Mouse (Mus musculus) limb, embryonic 12.5 days (tissue): ENCODE data around the gene Spen. TPM values are rescaled to one million over a fixed set of nuclear protein-coding genes. Genes with fewer than 3 reads are reported as not detected.

Source experiments
- ATAC-seq: fragments of 200-750 bp; cut with Nextera tagmentation; 2 replicates; pipeline ENCODE4 v1.8.0; 2017; ENCODE audit warnings: low read depth, moderate TSS enrichment; ENCODE audit not compliant: insufficient number of reproducible peaks, insufficient read depth, low FRiP score, low TSS enrichment
- H3K27ac ChIP-seq: fragments of 300-500 bp; sonication (generic); 2 replicates; pipeline ENCODE4 v1.5.1; 2016; ENCODE audit warnings: mild to moderate bottlenecking, moderate library complexity
- H3K27me3 ChIP-seq: fragments of 300-500 bp; sonication (generic); 2 replicates; pipeline ENCODE4 v1.6.1; 2016; ENCODE audit warnings: mild to moderate bottlenecking, moderate library complexity
- H3K36me3 ChIP-seq: fragments of 300-500 bp; sonication (generic); 2 replicates; pipeline ENCODE4 v1.6.1; 2016; ENCODE audit warnings: mild to moderate bottlenecking, moderate library complexity
- H3K4me1 ChIP-seq: fragments of 300-500 bp; sonication (generic); replicated peaks from 2 replicates; pipeline ENCODE4 v1.6.1; 2016
- H3K4me2 ChIP-seq: fragments of 300-500 bp; sonication (generic); 2 replicates; pipeline ENCODE4 v1.6.1; 2016; ENCODE audit warnings: mild to moderate bottlenecking, moderate library complexity
- H3K4me3 ChIP-seq: fragments of 300-500 bp; sonication (generic); replicated peaks from 2 replicates; pipeline ENCODE4 v1.5.1; 2016; ENCODE audit warnings: mild to moderate bottlenecking
- H3K9ac ChIP-seq: fragments of 300-500 bp; sonication (generic); replicated peaks from 2 replicates; pipeline ENCODE4 v1.6.1; 2016; ENCODE audit warnings: mild to moderate bottlenecking, moderate library complexity
- H3K9me3 ChIP-seq: fragments of 300-500 bp; sonication (generic); 2 replicates; pipeline ENCODE4 v1.6.1; 2016; ENCODE audit warnings: mild to moderate bottlenecking, moderate library complexity
- WGBS: fragments of 180-500 bp; shearing (Covaris S2); methylation state at CpG from one replicate; pipeline ENCODE4 v1.1.7; 2016; 5-methylcytosine and 5-hydroxymethylcytosine counted together
- polyA plus RNA-seq: library from polyadenylated mRNA; unstranded; fragments of >200 nt; fragmentation: Nextera tagmentation; extraction: Ambion mirVana; gene quantifications from 2 replicates; pipeline ENCODE4 v1.2.1, GENCODE M21; 2016

Gene Spen
- polyA plus RNA-seq, 1 experiment from 2014 or later: 14.1 TPM

DNA sequence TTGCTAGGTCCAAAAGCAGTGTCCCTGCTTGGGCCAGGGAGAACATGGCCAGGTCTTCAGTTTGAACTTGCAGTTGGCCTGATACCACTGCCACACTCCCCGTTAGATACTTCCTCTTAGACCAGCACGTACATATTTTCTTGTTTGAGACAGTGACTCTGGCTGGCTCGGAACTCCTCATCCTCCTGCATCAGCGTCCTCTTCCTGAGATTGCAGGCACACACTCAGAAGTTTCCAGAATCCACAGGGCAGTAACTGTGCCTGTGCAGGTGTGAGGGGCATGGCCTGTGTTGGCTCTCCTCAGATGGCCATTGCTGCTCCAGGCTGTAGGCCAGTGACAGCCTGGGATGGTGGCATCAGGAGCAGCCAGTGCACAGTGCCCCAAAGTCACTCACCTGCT is 77.9 kb downstream of the Spen start:
- no peaks in the 10 kb centered on the region for H3K27me3 ChIP-seq
- H3K9me3 ChIP-seq: no peaks in the 10 kb centered on the region
- H3K4me1 ChIP-seq: peaks cover 18% of the 10 kb centered on the region
- H3K36me3 ChIP-seq: peaks cover 64% of the 10 kb centered on the region
- no peak overlapping the region for H3K27ac ChIP-seq
- H3K9ac ChIP-seq: no peak overlapping the region
- no peak for ATAC-seq
- WGBS: 93% methylated on average over 4 of the region's 4 CpGs
- no peak overlapping the region for H3K4me2 ChIP-seq
- no peak overlapping the region for H3K4me3 ChIP-seq

DNA sequence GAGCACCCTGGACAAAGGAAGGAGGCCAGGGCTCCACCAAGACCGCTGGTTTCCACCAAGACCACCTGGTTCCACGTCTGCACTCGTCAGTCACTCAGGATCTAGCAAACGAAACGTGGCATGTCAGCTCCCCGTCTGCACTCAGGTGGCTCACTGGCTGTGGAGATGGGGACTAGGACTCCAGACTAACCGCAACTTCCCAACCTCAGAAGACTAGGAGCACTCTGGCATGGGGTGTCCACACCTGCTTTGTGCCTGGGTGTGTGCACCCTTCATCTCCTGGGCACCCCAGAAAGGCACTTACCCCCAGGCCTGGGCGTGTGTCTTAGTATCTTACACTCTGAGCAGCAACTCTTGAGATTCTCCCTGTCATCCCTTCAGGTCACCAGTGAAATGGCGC is 78.6 kb downstream of the Spen start:
- H3K4me2 ChIP-seq: no peak overlapping the region
- H3K27me3 ChIP-seq: no peaks in the 10 kb centered on the region
- no peak overlapping the region for H3K4me3 ChIP-seq
- H3K9ac ChIP-seq: no peak overlapping the region
- no peak for ATAC-seq
- WGBS: 86% methylated on average over 9 of the region's 9 CpGs
- H3K9me3 ChIP-seq: no peaks in the 10 kb centered on the region
- H3K4me1 ChIP-seq: peaks cover 23% of the 10 kb centered on the region
- H3K36me3 ChIP-seq: peaks cover 61% of the 10 kb centered on the region
- no peak overlapping the region for H3K27ac ChIP-seq

DNA sequence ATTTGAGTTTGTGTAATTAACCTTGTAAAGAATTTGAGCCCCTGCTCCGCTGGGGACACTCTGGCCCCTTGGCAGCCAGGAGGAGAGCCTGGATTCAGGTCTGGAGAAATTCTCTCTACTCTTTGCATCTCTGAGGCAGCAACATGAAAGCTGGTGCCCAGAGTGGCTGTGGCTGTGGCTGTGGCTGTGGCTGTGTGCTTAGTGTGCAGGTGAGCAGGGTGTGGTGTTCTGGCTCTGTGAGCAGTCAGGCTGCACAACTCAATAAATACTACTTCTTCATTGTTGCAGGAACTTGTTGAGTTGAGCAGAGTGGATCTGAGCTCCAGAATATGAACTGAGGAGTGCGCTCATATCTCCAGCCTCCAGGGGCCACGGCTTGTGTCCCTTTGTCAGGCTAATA is 79.5 kb downstream of the Spen start:
- H3K9ac ChIP-seq: peak overlapping the region; percentile 13; the same call in 1 of the 2 replicates
- H3K4me2 ChIP-seq: no peak overlapping the region
- no peak overlapping the region for H3K4me3 ChIP-seq
- peaks cover 26% of the 10 kb centered on the region for H3K4me1 ChIP-seq
- H3K36me3 ChIP-seq: peaks cover 57% of the 10 kb centered on the region
- peak overlapping the region; percentile 77 for H3K27ac ChIP-seq
- H3K27me3 ChIP-seq: no peaks in the 10 kb centered on the region
- no peak for ATAC-seq
- 71% methylated on average over 3 of the region's 3 CpGs for WGBS
- H3K9me3 ChIP-seq: no peaks in the 10 kb centered on the region

DNA sequence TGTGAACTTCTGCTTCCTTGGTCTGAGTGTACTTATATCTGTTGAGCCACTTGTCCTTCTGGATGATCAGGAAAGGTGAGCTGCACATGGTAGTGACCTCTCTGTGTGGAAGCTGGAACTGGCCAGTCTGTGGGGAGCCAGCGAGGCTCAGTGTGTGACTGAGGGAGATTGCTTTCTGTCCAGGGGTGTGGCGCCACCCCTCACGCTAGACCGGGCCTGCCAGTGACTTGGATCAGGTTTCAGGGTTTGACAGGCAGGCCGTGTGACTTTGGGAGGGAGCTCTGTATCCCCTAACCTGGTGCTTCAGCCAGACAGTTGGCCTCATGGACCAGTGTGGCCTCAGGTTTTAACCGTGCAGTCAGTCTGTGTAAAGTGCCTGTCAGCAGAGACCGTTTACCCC is 80.2 kb downstream of the Spen start:
- H3K9me3 ChIP-seq: no peaks in the 10 kb centered on the region
- peak; percentile 43; the same call in 1 of the 2 replicates for ATAC-seq
- 0 out of 2 replicates have a peak overlapping the region, but pooled peaks have one; percentile 35 for H3K9ac ChIP-seq
- peak overlapping the region; percentile 77 for H3K27ac ChIP-seq
- 0 out of 2 replicates have a peak overlapping the region, but pooled peaks have one; percentile 2 for H3K4me2 ChIP-seq
- H3K4me3 ChIP-seq: no peak overlapping the region
- no peaks in the 10 kb centered on the region for H3K27me3 ChIP-seq
- H3K36me3 ChIP-seq: peaks cover 57% of the 10 kb centered on the region
- peaks cover 26% of the 10 kb centered on the region for H3K4me1 ChIP-seq
- 4% methylated on average over 7 of the region's 7 CpGs for WGBS

DNA sequence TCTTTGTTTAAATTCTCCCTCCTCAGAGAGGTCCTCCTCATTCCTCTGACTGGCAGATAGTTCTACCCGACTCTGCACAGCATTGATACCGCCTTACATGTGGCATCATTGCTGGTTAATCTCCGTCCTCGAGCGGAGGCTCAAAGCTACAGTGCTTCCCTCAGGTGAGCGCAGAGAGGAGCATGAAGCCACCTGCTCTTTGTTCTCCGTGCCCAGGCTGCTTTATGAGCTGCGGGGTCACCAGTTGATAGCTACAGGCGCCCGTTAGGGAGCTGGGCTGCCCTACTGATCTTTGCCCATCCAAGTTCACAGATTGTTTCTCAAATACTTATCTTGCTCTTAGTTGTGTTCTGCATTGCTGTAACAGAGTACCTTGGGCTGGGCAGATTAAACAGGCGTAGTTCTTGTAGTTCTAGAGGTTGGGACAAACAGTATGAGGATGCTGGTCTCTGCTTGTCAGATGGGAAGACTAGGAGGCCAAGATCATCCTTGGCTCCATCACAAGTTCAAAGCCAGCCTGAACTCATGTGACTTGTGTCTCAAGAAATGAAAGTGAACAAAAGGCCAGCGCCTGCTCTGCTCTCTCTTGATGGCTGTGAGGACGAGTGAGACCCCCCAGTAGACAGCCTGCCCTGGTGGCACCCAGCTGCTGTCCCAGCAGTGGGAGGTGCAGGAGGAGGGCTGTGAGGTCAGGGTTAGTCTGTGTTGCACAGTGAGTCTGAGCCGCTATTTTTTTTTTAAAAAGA is 82.0 kb downstream of the Spen start:
- H3K9ac ChIP-seq: no peak overlapping the region
- no peak for ATAC-seq
- peaks cover 26% of the 10 kb centered on the region for H3K4me1 ChIP-seq
- WGBS: 91% methylated on average over 14 of the region's 14 CpGs
- H3K27ac ChIP-seq: no peak overlapping the region
- no peaks in the 10 kb centered on the region for H3K9me3 ChIP-seq
- H3K27me3 ChIP-seq: no peaks in the 10 kb centered on the region
- no peak overlapping the region for H3K4me2 ChIP-seq
- H3K4me3 ChIP-seq: no peak overlapping the region
- H3K36me3 ChIP-seq: peaks cover 57% of the 10 kb centered on the region

DNA sequence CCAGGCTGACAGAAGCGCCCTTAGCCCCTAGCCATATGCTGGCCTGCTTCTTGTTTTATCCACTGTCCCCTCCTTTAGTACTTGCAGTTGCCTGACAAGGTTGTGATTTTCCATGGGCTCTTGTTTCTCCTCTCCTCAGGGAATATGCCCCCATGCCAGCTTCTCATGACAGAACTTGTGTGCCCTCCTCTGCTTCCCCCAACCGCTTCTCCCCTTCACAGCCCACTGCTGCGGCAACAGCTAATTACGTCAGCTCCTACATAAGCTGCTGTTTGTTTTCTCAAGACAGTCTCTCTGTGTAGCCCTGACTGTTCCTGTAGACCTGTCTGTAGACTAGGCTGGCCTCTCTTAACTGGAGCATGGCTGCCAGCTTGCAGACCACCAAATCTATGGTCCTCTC is 82.9 kb downstream of the Spen start:
- Histone ChIP-seq H3K9ac (no peak overlapping the region), H3K36me3 (peaks cover 61% of the 10 kb centered on the region), H3K4me2 (no peak overlapping the region), H3K9me3 (no peaks in the 10 kb centered on the region), H3K27ac (no peak overlapping the region), H3K27me3 (no peaks in the 10 kb centered on the region), H3K4me3 (no peak overlapping the region), H3K4me1 (peaks cover 26% of the 10 kb centered on the region)
- no peak for ATAC-seq
- 91% methylated on average over 4 of the region's 4 CpGs for WGBS

DNA sequence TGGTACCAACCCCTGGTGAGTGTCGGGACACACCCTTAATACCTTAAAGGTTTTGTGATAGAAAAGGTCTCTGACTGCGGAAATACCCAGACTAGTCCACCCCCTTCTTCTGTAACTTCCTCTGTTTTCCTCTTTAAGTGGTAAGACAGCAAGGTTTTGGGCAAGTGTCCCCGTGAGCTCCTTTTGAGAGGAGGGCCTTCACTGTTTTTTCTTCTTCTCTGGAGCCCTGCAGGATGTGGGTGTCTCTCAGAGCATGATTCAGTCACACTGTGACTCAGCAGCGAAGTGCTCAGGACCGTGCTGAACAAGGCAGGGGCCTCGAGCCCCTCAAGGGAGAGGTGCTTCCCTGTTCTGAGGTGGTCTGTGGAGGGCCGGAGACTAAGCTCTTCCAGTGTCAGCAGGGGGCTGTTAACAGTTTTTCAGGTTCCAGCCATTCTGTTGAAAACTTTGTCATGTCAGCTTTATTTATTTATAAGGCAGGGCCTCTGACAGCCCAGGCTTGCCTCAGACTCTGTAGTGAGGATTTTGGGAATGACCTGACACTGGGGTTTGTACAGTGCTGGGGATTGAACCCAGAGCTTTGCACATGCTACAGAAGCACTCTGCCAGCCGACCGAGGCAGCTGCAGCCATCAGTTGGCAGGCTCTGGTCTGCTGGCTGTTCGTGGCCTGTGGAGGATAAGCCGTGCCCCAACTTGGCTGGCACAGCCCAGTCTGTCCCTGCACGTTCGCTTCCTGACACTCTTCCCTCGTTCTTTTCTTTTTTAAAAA is 83.6 kb downstream of the Spen start:
- H3K27me3 ChIP-seq: no peaks in the 10 kb centered on the region
- H3K4me1 ChIP-seq: peaks cover 26% of the 10 kb centered on the region
- no peak overlapping the region for H3K27ac ChIP-seq
- H3K36me3 ChIP-seq: peaks cover 61% of the 10 kb centered on the region
- ATAC-seq: no peak
- no peaks in the 10 kb centered on the region for H3K9me3 ChIP-seq
- no peak overlapping the region for H3K4me3 ChIP-seq
- no peak overlapping the region for H3K4me2 ChIP-seq
- 84% methylated on average over 14 of the region's 14 CpGs for WGBS
- no peak overlapping the region for H3K9ac ChIP-seq

DNA sequence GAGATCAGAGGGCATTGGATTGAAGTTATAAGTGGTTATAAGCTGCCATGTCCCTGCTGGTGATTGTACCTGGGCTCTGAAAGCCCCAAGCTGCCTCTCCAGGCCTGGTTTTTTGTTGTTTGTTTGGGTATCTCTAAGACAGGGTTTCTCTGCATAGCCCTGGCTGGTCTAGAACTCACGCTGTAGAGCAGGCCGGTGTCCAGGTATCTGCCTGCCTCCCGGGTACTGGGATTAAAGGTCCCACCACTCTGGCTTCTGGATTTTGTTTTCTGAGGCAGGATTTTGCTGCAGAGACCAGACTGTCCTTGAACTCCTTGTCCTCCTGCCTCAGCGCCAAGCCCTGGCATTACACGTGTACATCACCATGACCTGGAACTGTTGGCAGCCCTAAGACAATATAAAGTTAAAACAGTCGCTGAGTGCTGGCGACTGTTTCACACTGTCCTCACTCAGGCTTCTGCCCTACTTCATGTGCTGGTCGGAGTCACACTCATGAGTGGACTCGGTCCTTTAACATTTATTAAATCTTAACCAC is 86.4 kb downstream of the Spen start:
- no peak overlapping the region for H3K9ac ChIP-seq
- H3K4me1 ChIP-seq: peaks cover 8% of the 10 kb centered on the region; the same call in 1 of the 2 replicates
- H3K36me3 ChIP-seq: peaks cover 80% of the 10 kb centered on the region
- H3K4me2 ChIP-seq: no peak overlapping the region
- no peak for ATAC-seq
- no peak overlapping the region for H3K27ac ChIP-seq
- no peaks in the 10 kb centered on the region for H3K9me3 ChIP-seq
- 86% methylated on average over 9 of the region's 9 CpGs for WGBS
- no peaks in the 10 kb centered on the region for H3K27me3 ChIP-seq
- H3K4me3 ChIP-seq: no peak overlapping the region

DNA sequence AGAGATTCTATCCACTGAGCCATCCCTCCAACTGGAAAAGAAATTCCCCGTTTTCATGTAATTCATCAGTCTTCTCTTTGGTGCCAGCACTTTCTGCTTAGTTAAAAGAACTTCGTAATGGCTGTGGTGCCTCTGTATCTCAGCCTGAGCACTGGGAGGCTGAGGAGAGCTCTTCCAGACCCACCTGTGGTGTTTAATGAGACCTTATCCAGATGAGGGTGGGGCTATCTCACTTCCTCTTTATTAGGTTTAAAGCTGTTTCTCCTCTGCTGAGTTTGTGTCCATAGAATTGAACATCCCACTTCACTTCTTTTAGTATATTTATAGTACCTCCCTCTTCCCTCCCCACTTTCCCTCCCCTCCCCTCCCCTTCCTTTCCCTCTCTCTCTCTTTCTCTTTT is 87.1 kb downstream of the Spen start:
- H3K4me3 ChIP-seq: no peak overlapping the region
- H3K9me3 ChIP-seq: no peaks in the 10 kb centered on the region
- H3K27ac ChIP-seq: no peak overlapping the region
- 91% methylated on average over 2 of the region's 2 CpGs for WGBS
- H3K9ac ChIP-seq: no peak overlapping the region
- H3K4me2 ChIP-seq: no peak overlapping the region
- H3K27me3 ChIP-seq: no peaks in the 10 kb centered on the region
- ATAC-seq: no peak
- peaks cover 86% of the 10 kb centered on the region for H3K36me3 ChIP-seq
- peaks cover 9% of the 10 kb centered on the region for H3K4me1 ChIP-seq

DNA sequence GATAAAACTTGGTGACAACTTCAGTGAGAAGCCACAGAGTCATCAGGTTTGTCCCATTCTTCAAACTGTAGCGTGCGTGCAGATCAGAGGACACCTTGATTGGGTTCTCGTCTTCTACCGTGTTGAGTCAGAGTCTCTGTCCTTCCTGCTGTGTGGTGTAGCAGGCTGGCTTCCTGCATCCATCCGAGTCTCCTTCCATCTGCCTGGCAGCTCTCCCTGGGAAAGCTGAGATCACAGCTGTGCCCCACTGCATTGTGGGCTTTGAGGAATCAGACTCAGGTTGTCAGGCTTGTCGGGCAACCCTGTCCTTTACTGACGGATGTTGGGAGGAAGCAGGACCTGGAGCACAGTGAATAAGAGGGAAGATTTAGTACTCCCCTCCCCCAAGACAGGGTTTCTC is 92.2 kb downstream of the Spen start:
- peaks cover 49% of the 10 kb centered on the region for H3K36me3 ChIP-seq
- no peak overlapping the region for H3K9ac ChIP-seq
- ATAC-seq: no peak
- H3K27me3 ChIP-seq: no peaks in the 10 kb centered on the region
- H3K4me2 ChIP-seq: peak overlapping the region; percentile 90; the same call in 1 of the 2 replicates
- peaks cover 17% of the 10 kb centered on the region for H3K4me1 ChIP-seq
- no peaks in the 10 kb centered on the region for H3K9me3 ChIP-seq
- 74% methylated on average over 7 of the region's 7 CpGs for WGBS
- no peak overlapping the region for H3K4me3 ChIP-seq
- H3K27ac ChIP-seq: no peak overlapping the region

DNA sequence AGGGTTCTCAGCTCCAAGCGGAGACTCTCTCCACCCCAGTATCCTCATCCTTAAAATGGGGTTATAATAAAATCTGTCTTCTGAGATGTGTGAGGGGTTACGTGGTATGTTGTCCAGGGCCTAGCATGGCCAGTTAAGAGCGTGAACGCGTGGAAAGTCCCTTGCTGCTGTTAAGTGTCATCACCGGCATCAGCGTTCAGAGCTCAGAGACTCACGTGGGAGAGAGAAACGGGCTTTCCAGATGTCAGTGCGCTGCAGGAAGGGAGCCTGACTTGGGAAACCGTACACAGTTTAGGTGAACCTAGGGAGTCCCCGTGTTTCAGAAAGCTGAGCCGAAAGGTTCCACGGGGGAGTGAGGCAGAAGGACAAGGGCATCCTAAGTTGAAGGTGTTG is 93.1 kb downstream of the Spen start:
- peaks cover 17% of the 10 kb centered on the region for H3K4me1 ChIP-seq
- 0 out of 2 replicates have a peak, but pooled peaks have one; percentile 8 for ATAC-seq
- H3K27me3 ChIP-seq: no peaks in the 10 kb centered on the region
- H3K9me3 ChIP-seq: no peaks in the 10 kb centered on the region
- 15% methylated on average over 14 of the region's 14 CpGs for WGBS
- H3K4me2 ChIP-seq: peak overlapping the region; percentile 90
- peaks cover 40% of the 10 kb centered on the region for H3K36me3 ChIP-seq
- peak overlapping the region; percentile 95 for H3K9ac ChIP-seq
- peak overlapping the region; percentile 100 for H3K4me3 ChIP-seq
- peak overlapping the region; percentile 84; the same call in 1 of the 2 replicates for H3K27ac ChIP-seq
